Mouse (Mus musculus): ENCODE measurements around the gene Fn3krp.
A peak's percentile ranks its signal among the peaks of the same experiment; 100 is the strongest.

Fn3krp gene

DNA sequence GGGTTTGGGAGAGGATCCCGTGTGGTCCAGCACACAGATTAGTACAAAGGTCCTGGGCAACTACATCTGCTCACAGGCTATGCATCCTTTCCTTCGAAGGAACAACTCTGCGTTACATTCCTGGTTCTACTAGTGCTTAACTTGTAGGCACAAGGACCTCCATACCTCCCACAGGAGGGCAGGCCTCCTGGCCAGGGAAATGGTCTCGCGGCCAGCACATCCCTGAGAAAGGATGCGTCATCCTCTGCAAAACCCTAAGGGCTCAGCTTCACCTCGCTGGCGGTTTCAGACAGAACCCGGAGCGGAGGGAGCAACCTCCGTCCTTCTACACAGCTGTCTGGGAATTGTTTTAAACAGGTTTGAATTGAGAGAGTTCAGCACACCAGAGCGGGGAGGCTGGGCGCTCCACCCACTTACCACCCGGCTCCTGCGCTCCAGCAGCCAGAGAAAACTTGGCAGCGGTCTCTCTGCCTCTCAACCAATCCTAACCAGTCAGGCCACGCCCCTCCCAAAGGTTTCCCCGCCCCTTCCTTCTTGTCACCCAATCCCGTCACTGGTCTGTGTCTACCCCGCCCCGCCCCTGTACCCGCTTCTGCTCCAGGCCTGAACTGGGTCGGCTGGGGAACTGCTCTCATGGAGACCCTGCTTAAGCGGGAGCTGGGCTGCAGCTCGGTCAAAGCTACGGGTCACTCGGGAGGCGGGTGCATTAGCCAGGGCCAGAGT lies at the start of gene Fn3krp:
TSS of gene Fn3krp (plus strand) at position 572 of the 723 bp plus-strand sequence.
- DNase-seq (ENCODE audit: low spot score): peak; percentile 100

DNA sequence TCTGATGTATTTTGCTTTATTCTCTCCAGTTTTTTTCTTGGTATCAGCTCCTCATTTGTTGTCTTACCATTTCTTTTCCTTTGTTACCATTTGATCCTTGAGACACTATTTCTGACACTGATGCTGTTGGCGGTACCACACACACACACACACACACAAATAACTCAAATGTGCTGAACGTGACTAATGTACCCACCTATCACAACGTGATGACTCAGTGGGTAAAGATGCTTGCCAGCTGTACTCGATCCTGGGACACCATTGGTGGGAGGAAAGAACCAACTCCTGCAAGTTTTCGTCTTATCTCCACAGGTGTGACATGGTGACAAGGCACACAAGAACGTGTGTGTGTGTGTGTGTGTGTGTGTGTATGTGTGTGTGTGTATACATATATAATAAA lies 47.9 kb upstream of the Fn3krp start:
- no peak for DNase-seq (ENCODE audit: low spot score)

DNA sequence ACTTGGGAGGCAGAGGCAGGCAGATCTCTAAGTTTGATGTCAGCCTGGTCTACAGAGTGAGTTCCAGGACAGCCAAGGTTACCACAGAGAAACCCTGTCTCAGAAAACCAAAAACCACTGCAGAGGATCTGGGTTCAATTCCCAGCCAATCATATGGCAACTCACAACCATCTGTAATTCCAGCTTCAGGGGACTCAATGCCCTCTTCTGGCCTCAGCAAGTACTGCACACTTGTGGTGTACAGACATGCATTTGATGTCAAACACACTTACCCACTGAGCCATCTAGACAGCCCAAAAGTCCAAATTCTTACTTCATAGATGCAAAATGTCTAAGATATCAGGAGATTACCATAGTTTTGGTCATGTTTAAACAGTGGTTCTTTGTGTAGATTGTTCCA lies 42.6 kb upstream of the Fn3krp start:
- DNase-seq (ENCODE audit: low spot score): no peak

DNA sequence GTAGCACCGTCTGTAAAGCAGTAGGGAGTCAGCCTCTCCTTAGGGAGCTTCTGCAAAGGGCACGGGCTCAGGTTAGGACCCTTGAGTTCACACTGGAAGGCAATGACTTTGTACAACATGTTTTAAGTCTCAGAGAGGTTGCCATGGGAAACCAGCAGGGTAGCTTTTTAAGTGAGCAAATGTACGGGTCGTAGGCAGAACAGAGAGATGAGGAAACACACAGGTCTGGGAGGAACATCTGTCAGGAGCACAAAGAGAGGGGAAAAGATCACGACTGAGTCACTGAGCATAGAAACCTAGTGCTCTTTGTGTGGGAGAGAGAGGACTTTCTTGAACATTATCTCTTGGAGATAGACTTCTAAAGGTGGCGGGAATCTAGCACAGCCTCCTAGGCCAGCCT lies 40.9 kb upstream of the Fn3krp start:
- no peak for DNase-seq (ENCODE audit: low spot score)

DNA sequence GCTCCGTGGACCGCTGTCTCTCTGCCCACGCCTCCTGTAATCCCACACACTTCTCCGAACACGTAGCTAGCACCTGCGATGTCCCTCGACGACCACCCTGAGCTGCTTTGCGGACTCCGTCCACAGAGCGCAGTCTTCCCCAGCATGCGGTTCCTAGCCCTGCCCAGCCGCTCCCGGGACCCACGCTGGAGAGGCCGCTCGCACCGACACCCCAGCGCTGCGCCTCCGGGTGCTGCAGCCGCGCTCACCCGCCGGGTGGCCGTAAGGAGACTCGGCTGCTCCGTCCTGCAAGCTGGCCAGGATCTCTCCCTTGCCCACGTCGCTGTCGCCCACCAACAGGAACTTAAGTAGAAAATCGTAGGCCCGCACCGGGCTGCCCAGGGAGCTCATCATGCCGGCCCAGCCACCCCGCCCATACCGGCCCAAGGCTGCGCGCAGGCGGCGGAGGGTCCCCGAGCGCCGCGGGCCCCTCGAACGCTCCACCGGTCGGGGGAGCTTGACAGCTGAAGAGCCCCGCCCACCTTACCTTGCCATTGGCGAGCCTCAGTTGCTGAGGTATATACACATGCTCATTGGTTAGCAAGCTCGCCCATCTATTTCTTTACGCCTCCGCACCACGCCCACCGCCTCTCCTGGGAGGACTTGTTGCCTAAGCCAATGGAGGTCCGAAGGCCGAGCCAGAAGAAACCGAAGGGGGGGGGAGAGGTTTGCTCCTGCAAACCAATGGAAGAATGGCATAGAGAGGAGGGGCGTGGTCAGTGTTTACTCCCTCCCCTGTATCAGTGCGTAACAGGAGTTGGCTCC lies 33.2 kb upstream of the Fn3krp start, which contains the start of gene Rab40b:
TSS of gene Rab40b (minus strand) at position 502 of the 804 bp plus-strand sequence.
- DNase-seq (ENCODE audit: low spot score): peak; percentile 100

DNA sequence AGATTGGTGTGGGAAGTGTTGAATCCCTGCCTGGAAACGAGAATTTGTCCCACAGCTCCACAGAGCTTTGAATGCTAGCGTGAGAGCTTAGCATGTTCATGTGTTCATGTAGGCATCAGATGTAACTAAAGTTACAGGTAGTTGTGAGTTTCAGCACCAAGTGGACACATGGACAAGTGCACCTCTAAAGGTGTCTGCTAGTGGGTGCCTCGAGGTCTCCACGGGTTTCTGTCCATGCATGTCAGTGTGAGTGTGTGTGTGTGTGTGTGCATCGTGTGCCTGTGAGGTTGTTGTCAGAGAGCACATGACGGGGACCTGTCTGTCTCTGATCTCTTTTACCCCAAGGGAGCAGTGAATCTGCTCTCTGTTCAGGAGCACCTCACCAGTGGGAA lies 32.7 kb upstream of the Fn3krp start:
- no peak for DNase-seq (ENCODE audit: low spot score)

DNA sequence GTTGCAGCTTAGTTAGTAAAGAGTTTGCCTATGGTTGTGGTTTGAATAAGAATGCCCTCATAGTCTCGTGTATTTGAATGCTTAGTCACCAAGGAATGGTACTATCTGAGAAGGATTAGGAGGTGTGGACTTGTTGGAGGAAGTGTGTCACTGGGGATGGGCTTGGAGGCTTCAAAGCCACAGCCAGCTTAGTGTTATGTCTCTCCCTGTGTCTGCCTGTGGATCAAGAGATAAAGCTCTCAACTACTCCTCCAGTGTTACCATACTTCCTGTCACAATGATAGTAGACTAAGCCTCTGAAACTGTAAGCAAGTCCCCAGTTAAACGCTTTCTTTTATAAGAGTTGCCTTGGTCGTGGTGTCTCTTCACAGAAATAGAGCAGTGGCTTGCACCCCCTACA lies 30.4 kb upstream of the Fn3krp start:
- DNase-seq (ENCODE audit: low spot score): no peak

DNA sequence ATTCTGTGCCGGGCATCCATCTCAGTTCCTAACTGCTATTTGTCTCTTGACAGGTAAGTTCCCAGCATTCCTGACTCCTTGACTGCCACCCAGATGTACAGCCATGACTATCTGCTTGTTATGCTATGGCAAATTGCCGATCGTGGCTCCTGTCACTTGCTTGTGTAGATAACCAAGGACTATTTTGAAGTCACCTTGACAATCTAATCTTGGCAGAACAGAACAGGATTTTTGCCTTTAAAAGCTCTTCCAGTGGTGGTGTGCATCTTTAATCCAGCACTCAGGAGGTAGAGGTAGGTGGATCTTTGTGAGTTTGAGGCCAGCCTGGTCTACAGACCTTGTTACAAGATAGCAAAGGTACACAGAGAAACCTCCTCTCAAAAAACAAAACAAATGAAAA lies 28.8 kb upstream of the Fn3krp start:
- DNase-seq (ENCODE audit: low spot score): no peak

DNA sequence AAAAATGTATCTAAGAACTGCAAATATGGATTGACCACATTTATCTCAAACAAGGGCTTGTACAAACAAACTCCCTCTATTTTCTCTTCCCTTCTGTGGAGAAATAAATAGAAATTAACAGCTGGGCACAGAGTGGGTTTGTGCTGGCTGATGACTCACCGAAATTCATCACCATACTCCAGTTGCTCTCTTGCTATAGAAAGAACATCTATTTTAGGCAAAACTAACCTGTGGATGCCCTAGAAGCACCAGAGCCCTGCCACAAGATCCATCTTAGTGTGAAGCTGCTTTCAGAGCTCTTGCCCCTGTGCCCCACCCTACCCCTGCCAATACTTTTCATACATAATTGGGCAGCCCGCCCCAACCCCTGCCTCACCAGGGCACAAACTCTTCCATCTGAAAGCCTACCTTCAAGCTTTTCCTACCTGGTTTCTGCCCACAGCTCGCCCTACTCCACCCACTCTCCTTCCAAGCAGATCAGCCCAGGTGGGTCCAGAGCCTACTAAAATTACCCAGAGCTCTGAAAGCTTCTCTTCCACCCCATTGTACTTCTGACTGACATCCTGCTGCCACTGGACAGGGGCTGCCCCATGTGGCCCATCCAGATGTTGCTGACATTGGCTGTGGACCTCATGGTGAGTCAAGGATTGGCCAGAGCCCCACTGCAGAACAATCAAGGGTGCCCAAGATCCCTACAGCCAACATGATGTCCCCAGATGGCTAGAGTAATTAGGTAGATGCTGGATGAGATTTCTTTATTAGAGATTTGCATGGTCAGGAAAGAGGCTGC lies 13.6 kb upstream of the Fn3krp start:
- no peak for DNase-seq (ENCODE audit: low spot score)

DNA sequence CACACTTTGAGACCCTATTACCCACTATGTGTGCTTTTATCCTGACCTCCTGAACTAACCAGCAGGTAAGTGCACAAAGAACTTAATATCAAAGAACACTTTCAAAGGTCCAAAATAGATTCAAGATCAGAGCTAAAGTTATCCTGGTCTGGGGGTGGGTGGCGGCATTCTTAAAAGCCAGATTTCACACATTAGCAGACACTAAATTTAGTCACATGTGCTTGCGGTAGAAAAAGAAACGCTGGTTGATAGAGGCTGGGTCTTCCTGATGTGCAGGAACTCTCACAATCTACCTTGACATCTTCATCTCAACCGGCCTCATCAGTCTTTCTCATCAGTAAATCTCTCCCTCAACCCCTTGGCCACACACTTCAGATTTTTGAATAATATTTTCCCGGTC lies 6.4 kb upstream of the Fn3krp start:
- DNase-seq (ENCODE audit: low spot score): no peak

DNA sequence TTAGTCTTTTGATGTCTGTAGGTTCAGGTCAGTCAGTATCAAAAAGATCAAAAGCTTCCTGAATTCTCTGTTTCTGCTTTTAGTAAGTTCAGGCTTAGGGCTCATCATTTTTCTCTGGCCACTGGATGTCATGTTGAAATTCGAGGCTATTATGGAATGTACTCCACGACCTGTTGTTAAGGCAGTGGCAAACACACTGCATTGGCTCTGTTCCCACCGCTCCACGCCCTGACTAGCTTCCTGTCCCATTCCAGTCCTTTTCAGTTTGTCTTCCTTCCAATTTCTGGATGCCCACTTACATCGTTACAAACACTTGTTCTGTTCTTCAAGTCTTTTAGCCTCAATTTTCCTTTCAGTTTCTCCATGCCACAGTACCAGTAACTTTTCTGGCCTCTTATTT lies 5.8 kb upstream of the Fn3krp start:
- no peak for DNase-seq (ENCODE audit: low spot score)

DNA sequence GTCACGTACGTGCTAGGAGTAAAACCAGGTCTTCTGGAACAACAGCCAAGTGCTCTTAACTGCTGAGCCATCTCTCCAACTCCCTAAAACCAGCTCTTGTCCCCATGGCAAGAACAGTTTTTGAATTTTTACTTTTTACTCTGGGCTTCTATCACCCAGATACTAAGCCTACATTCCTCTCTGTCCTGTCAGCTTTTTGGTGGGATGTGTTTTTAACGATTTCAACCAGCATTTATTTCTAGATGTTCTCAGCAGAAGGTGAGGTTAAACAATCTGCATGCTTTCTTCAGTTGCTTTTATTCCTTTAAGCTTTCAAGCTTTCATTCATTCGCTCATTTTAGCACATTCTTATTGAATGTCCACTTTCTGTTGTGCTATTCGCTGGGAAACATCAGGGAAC lies 3.2 kb upstream of the Fn3krp start:
- DNase-seq (ENCODE audit: low spot score): no peak

DNA sequence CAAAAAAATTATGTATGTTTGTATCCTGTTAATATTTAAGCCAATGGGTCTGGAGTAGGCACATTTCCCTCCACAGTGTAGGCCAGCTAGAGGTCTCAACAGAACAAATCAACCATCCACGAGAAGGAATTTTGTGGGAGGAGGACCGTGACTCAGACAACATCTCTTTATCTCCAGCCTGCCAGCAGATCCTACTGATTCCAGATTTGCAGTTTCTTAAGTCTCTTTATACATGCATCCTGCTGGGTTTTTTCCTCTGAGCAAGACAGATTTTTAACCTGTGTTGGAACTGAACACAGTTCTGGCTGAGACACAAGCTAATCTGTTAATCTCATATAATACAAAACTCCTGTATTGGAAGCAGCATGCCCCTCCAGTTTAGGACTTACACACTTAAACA lies 2.3 kb upstream of the Fn3krp start:
- no peak for DNase-seq (ENCODE audit: low spot score)

DNA sequence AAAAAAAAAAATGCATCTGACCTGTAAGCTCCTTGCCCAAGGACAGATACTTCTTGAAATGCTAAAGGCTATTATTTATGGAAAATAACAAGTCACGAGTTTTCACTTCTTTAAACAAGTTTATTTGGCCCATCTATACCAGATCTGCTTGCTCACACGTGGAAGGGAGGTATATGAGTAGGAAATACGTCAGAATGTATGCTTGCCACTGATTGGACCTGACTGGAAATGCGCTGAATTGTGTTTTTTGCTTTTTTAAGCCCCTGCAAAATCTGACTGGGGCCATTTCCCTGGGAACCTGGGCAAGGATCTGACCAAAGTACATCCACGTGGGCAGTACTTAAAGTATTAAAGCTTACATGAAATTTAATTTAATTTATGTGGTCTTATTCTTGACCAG lies 822 bp upstream of the Fn3krp start:
- DNase-seq (ENCODE audit: low spot score): peak; percentile 44

DNA sequence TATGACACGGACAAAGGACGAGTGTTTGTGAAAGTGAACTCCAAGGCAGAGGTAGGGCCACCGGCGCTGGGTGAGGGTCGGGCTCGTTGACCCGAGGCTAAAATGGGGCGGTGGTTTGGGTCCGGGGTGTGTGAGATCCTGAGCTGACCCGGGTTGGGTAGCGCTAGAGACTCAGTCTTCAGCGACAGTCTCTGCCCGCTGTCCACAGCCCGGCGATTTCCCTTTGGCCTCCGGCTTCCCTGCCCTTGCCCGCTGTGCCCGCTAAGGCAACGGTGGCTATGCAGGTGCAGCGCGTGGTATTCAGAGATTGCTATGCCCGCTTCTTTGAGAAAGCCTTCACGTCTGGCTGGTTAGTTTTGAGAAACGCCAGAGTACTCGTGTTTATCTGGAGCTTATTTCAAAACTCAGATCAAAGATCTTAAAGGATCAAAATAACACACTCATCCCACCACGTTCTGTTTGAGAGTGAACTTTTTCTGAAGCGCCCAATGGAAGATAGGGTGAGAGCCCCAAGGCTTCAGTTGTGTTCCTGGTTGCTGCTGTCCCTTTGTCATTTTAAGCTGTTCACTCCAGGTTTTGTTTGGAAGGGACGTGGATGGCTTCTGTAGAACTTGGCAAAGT lies 462 bp downstream of the Fn3krp start:
- DNase-seq (ENCODE audit: low spot score): peak; percentile 70

DNA sequence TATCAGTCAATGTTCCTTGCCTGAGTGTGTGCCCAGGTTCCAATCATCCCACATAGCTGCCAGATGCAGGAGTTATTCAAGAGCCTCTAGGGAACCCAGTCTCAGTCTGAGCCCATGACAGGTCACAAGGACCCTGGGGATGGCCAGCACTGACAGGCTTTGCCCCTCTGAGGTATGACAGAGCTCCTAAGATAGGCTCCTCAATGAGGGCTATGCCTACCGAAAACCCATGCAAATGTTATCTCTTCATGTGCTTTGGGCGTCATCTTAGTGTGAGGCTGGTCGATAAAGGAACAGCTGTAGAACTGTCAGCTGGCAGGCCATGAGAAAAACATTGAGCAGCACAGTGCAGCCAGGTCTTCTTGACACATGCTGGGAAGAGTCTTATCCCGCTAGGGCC lies 12.2 kb downstream of the Fn3krp start:
- no peak for DNase-seq (ENCODE audit: low spot score)

DNA sequence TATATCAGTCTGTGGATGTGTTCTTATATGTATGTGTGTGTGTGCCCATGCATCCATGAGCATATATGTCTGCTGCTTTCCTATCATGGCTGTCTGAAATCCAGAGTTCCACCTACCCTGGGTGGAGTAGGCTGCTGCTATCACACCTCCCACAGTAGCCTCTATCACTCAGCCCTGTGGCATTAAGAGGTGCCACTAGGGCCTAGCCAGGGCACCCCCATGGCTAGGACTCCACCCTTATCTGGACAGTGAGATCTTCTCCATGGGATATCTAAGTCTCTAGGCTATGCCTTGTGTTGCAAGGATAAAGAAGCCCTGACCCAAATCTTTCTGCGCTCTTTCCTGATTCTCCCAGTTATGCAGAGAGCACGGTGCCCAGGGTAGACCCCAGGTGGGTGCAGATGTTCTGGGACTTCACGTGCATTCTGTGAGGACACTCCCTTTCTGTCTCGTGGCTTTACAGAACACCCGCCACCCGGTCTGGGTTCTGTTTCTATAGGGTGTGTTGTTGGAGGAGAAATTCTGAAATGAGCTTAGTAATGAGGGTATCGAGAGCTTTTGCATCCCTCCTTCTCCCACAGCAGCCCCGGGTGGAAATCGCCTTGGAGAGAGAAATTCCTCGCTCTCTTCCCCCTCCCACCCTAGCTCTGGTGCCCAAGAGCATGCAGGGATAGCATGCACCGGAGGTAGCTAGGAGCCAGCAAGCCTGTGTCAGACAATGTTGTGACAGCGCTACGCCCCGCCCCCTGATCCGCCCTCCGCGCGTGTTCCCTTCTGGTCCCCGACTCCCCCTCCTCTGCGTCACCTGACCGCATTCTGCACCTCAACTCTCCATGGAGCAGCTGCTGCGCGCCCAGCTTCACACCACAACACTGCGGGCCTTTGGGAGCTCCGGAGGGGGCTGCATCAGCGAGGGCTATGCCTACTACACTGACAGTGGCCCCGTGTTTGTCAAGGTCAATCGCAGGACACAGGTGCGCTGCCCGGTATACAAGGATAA lies 13.3 kb downstream of the Fn3krp start, which contains the start of gene Fn3k:
TSS of gene Fn3k (plus strand) at position 758 of the 1,000 bp plus-strand sequence.
- DNase-seq (ENCODE audit: low spot score): peak; percentile 83

DNA sequence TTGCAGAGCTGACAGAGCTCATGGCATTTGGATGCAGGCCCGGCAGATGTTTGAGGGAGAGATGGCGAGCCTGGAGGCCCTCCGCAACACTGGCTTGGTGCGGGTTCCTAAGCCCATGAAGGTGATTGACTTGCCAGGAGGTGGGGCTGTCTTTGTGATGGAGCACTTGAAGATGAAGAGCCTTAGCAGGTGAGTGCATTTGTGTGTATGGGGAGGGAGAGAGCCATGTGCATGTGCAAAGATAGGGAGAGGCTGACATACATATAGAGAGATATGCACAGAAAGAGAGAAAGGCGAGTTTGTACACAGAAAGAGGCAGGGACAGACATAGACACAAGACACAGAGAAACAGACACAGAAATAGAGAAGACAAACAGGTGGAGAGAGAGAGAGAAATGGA lies 16.0 kb downstream of the Fn3krp start:
- no peak for DNase-seq (ENCODE audit: low spot score)

DNA sequence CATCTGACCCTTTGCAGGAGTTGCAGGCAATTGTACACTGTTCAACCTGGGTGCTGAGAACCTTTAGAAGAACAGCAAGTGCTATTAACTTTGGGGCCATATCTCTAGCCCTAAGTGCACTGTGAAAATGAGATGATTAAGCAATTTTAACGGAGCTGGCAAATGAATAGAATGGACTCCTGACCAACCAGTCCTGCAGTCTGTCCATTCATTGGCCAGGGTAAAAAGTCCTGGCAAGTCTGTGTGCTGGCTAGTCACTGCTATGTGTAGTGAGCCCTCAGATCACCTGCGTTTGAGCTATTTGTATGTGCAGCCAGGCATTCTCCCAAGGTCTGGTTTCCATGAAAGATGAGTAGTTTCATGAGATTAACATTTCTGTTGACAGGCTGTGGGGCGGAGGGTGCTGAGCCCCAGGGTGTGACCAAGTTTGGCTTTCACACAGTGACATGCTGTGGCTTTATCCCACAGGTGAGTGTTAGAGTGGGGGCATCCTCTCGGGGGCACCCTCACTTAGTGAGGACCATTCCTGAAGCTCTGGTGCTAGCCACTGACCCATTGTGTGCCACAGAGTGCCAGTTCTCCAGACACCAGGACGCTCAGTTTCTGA lies 18.6 kb downstream of the Fn3krp start:
- DNase-seq (ENCODE audit: low spot score): no peak

DNA sequence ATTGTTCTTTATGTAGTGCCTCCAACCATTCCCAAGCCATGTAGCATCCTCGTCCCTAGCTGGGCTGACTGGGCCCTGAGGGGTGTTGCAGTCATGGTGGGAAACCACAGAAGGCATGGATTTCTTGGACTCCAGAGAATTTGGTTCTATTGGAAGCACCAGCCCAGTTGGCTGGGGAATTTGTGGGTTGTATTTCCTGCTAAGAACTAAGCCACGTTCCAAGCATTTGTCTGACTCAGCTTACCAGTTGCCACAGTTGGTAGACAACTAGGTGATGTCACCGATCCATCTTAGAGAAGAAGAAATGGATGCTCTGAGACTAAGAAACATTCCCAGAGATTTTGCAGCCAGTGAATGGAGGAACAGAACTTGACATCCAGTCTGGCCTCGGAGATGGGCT lies 20.5 kb downstream of the Fn3krp start:
- DNase-seq (ENCODE audit: low spot score): no peak

DNA sequence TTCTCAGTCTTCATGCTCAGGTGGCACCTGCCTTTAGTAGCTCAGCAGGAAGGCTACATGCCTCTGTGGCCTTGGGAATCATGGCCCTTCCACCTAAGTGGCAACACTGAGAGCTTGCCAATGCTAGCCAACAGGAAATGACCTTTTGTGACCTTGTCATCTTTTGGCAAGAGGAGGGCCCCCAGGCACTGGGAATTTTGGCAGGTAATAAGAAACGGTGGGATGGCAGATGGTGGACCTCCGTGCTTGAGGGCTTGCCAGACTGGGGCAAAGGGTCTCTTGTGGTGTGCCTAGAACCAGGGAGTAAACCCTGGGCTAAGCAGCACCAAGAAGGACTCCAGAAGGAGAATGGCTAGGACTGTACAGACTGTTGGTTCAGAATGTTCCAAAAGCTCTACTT lies 20.9 kb downstream of the Fn3krp start:
- DNase-seq (ENCODE audit: low spot score): no peak

Measured in MN1 (cell line).